Mouse (Mus musculus): ENCODE measurements around the gene Olfr65.

The Olfr65 gene

DNA sequence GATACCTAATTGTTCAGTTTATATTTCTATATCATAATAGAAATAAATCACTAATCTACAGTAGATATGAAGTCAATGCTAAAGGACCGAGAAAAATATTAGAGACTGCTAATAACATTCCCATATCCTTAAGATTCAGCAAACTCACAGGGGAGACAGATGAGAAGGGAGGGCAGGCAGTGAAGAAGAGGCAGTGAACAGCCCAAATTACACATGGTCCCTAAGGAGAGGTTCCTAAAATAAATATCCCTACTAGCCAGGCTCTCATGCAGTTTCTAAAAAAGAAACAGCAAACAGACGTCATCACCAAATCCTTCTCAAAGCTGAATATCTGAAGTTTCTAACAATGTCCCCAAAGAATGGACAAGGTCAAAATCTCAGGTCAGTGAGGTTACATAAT, at the start of gene Olfr65:
Gene Olfr65, plus strand, starts transcription at position 301 of the 400 bp plus-strand sequence.
- no peak for DNase-seq

- no peak for DNase-seq
These were observed 48.6 kb upstream of the Olfr65 start for GRCm38 (mm10) chr7:103854669-103855068.

GRCm38 (mm10) chr7:103859076-103859475, 44.2 kb upstream of the Olfr65 start:
- no peak for DNase-seq

DNA sequence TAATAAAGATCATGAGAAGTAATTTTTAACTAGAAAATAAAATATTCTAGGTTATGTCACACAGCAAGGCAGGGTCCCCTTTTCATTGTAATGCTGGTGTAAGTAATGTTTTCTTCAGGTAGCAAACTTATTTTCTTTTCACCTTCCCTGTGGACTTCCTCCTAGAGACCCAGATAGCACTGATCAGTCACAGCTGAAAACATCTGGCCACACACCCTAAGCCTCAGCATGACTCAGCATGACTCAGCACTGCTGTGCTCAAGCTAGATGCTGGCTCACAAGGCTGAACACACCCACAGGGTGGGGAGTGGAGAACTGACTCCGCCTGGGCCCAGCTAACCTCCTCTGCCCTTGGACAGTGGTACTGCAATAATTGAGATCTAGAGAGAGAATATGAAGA, 42.4 kb upstream of the Olfr65 start:
- no peak for DNase-seq

DNA sequence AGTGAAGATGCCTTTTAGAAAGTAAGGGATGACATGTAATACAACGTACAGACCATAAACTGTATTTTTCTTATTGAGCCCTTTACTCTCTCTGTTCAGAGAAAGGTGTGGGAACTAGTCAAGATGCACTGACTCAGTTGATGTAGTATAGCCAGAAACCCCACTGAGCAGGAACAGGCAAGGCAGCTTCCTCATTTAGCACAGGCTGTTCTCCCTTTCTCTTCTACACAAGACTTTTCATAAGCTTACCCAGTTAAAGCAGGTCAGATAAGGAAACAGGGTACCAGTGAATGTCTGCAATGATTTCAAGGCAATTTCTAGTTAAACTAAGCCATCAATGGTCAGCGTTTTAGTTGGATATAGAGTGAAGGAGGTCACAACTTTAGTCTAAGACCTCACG, 41.8 kb upstream of the Olfr65 start:
- DNase-seq = no peak

DNA sequence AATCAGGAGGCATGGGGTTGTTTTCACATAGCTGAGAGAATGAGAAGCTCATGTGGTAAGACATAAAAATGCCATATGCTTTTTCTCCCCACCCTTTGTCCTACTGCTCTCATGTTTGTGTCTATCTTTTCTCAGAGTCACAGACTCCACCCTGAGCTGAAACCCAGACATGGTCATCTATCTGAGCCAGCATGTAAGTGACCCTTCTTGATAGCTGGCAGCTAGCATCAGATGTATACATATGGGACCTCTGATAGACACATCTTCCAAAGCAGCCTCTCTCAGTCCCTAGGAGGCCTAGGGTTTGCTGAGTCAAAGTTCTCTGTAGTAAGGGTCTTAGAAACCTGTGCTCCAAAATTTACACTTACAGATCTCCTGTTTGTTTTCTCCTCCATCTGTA, 37.6 kb upstream of the Olfr65 start:
- no peak for DNase-seq

DNA sequence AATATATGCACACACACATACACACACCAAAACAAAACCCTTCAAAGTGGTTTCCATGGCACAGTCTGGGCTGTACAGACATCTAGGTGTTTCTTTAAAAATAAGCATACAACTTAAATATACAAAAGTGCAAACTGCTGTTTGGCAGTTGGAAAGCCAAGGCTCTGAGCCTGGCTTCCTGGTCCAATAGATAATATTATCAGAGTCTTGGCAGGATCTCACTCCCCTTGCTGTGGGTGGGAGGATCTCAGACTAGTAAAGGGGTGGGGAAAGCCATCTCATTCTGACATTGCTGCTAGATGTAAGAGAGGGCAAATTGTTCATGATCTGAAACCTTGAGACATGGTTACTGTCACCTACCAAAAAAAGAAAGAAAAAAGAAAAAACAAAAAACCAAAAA, 32.6 kb upstream of the Olfr65 start:
- no peak for DNase-seq

DNA sequence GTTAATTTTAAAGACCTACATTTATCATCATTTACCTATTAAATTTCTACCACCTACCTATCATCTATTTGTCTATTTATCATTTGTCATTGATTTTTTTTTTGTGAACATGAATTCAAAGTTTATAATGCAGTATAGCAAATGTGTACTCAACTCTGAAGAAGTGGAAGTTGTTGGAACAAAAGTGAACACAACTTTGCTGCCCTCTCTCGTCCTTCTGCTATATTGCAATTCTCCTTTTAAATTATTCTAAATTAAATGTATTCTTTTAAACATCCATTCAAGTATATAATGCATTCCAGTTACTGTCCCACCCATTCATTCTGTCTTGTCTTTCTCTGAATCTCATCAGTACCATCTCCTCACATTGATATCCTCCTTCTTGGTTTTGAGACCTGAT, 30.2 kb upstream of the Olfr65 start:
- DNase-seq = no peak

GRCm38 (mm10) chr7:103874451-103874850, 28.8 kb upstream of the Olfr65 start:
- no peak for DNase-seq

DNA sequence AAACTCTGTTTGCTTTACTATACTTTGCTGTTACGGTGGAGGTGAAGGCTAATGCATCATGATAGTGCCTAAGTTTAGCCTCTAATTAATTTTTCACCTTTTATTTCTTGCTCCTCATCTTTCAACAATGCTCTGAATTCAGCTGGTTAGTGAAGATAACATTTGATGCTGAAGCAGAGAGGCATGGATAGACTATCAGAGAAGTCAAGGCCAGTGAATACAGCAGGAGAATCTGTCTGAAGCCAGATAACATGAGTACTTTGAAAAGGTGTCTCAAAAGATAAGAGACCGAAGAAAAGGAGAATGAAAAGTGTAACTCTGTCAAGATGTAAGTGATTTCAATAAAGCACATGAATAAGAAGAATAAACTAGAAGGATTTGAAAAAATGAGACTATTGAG, 26.2 kb upstream of the Olfr65 start:
- no peak for DNase-seq

GRCm38 (mm10) chr7:103886152-103886551, 17.1 kb upstream of the Olfr65 start, which contains the start of gene Olfr66:
TSS of gene Olfr66 (minus strand) at chr7:103886252.
- no peak for DNase-seq

DNA sequence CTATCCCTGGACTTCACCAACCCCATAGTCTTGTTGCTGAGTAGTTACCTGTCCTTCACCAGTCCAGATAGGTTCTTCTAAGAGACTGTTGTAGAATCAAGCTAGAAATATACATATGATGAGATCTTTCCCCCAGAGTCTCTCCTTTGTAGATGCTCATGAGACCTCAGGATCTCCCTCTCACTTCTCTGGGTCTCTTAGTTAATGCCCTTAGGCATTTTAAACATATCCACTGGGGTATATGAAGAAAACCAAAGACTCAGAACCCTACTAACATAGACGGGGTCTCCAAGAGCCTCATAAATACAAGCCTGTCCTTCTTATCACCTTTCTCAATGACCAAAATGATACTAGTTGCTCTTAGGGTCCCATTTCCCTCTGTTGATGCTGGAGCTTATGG, 8.9 kb upstream of the Olfr65 start, which contains the start of gene Olfr64:
Gene Olfr64, minus strand, starts transcription at position 101 of the 400 bp plus-strand sequence.
- DNase-seq = no peak

DNA sequence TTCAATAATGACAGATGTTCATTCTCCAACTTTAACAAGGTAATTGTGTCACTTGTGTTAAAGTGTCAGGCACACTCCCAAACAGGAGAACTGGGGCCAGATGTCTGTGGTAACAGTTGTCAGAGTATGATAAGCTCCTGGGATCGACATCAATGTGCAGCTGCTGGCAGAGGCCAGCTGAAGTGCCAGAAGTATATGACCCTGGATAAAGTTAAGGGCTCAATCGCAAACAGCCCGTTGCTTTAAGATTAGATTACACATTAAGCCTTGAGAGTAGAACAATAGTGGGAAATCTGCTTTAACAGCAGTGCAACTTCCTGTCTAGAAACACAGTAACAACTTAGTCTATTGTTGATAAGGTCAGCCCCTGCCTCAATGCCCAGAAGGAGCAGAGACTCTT, 6.8 kb downstream of the Olfr65 start:
- no peak for DNase-seq

GRCm38 (mm10) chr7:103912969-103913511, 9.8 kb downstream of the Olfr65 start:
- DNase-seq = no peak

GRCm38 (mm10) chr7:103915338-103915737, 12.1 kb downstream of the Olfr65 start:
- no peak for DNase-seq

DNA sequence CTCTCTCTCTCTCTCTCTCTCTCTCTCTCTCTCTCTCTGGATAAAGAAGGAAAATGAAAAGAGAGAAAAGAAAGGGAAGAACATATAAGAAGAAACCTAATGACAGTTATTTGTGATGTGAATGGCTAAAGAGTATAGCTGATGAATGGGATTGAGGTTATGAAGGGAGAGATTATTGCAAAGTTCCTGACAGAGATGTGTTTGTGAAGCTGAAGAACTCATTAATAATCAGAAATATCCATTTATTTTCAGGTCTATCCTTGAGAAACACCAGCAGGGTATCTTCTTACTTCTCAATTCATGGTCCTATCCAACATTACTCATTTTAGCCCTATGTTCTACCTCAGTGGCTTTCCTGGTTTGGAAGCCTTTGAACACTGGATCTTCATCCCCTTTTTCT, 25.2 kb downstream of the Olfr65 start, which contains the start of gene Olfr631:
Gene Olfr631, plus strand, starts transcription at position 301 of the 400 bp plus-strand sequence.
- DNase-seq = no peak

- no peak for DNase-seq
These were observed 31.0 kb downstream of the Olfr65 start, which contains the start of gene Olfr632 for GRCm38 (mm10) chr7:103934264-103934663. TSS of gene Olfr632 (plus strand) at chr7:103934347.

- DNase-seq = peak; percentile 0 to 3
These were observed 39.4 kb downstream of the Olfr65 start for GRCm38 (mm10) chr7:103942730-103943129.

DNA sequence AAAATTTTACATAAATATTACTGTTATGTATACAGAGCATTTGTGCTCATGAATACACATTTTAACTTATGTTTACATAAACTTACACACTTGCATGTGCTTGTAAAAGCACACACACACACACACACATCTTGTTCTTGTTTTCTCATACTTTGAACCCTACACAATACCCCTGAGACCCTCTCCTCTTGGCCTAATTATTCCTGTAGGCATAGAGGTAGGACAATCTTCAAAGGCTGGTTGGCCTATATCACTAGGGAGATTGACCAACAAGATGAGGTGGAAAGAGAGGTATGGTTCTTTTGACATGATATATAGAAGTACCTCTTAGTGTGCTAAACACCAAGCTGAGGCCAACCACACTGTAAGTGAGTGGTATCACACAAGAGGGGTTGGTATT, 40.9 kb downstream of the Olfr65 start, which contains the start of gene Olfr633:
Gene Olfr633, plus strand, starts transcription at position 301 of the 400 bp plus-strand sequence.
- no peak for DNase-seq

Data from cerebellum, postnatal 14 days (tissue).